Comparison of ENCODE assay signal across 11 mouse cellular contexts in the genomic region with DNA sequence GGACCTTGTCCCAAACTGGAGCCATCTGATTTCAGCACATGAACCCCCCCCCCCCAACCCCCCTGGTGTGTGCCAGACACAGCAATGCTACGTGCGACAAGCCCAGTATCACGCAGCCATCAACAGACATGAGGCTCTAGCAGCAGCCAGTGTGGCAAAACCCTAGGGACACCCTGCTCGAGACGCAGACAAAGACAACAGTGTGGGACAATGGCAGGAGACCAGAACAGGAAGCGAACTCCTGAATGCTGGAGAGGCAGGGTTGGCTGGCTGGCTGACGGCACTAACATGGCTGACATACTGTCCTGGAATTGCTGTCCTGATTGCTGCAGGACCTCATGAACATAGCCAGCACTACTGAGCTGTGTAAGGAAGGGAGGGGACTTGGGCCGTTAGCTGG. TPM values are rescaled to one million over a fixed set of nuclear protein-coding genes. Genes with fewer than 3 reads are reported as not detected.
DNase-seq lines count a peak whose midpoint lies in the region; ATAC-seq and TF ChIP-seq lines count a peak whose summit lies in the region.
"Had no signal": no experiment of that assay in that cellular context is flagged by ENCODE, and none has a peak within 500 bp of the region (broad histone marks: within the 10 kb centered on the region; RNA-seq: fewer than 3 reads in every experiment).

No protein-coding gene starts in this region.

- TF ChIP-seq CTCF in layer of hippocampus, adult 2 months (conservative IDR thresholded peaks at IDR 0.05) = no peak

- H3K27me3 ChIP-seq in embryonic facial prominence, embryonic 12.5 days = no peaks in the 10 kb centered on the region
- H3K27me3 ChIP-seq in embryonic facial prominence, embryonic 10.5 days (replicated peaks; ENCODE audit: low read depth, poor library complexity, severe bottlenecking) = no peaks in the 10 kb centered on the region
- no peaks in the 10 kb centered on the region for H3K27me3 ChIP-seq in limb, embryonic 12.5 days
- H3K27me3 ChIP-seq: limb, embryonic 15.5 days had no signal

- peaks cover 10% of the 10 kb centered on the region for H3K4me1 ChIP-seq in embryonic facial prominence, embryonic 12.5 days
- H3K4me1 ChIP-seq in embryonic facial prominence, embryonic 10.5 days = peaks cover 28% of the 10 kb centered on the region
- peaks cover 27% of the 10 kb centered on the region for H3K4me1 ChIP-seq in brown adipose tissue, adult 24 weeks (ENCODE audit: control insufficient read depth, insufficient read depth, insufficient read length, low read length)
- peaks cover 13% of the 10 kb centered on the region for H3K4me1 ChIP-seq in limb, embryonic 12.5 days (replicated peaks)

- H3K9ac ChIP-seq in embryonic facial prominence, embryonic 12.5 days = no peak overlapping the region
- 0 out of 2 replicates have a peak overlapping the region, but pooled peaks have one; percentile 5 for H3K9ac ChIP-seq in limb, embryonic 12.5 days (replicated peaks)
- H3K9ac ChIP-seq: limb, embryonic 15.5 days had no signal

- no peak for DNase-seq in embryonic facial prominence, embryonic 10.5 days (ENCODE audit: low spot score)
- no peak for DNase-seq in layer of hippocampus, adult 2 months (ENCODE audit: low spot score in 2 of 2)
- DNase-seq in layer of hippocampus, postnatal 36 days = no peak
- no peak for DNase-seq in right cerebral cortex, adult 18-20 months
- DNase-seq in thymus, postnatal 14 days = no peak
- DNase-seq: cerebellum, postnatal 36 days had no signal

- no peak overlapping the region for H3K4me2 ChIP-seq in embryonic facial prominence, embryonic 12.5 days (replicated peaks)
- H3K4me2 ChIP-seq in limb, embryonic 12.5 days = no peak overlapping the region
- H3K4me2 ChIP-seq: limb, embryonic 15.5 days had no signal

- peaks cover 42% of the 10 kb centered on the region for H3K36me3 ChIP-seq in embryonic facial prominence, embryonic 12.5 days
- H3K36me3 ChIP-seq in embryonic facial prominence, embryonic 10.5 days (replicated peaks) = peaks cover 51% of the 10 kb centered on the region
- peaks cover 51% of the 10 kb centered on the region for H3K36me3 ChIP-seq in limb, embryonic 12.5 days

- 81% methylated on average over 8 of the region's 8 CpGs for WGBS in embryonic facial prominence, embryonic 12.5 days
- 81% methylated on average over 8 of the region's 8 CpGs for WGBS in embryonic facial prominence, embryonic 10.5 days
- 88% methylated on average over 8 of the region's 8 CpGs for WGBS in limb, embryonic 12.5 days

- no peak for ATAC-seq in embryonic facial prominence, embryonic 12.5 days (ENCODE audit: insufficient number of reproducible peaks, insufficient read depth, low FRiP score, low TSS enrichment)
- ATAC-seq in limb, embryonic 12.5 days (ENCODE audit: insufficient number of reproducible peaks, insufficient read depth, low FRiP score, low TSS enrichment, low read depth) = no peak

- peak overlapping the region; percentile 36; the same call in 1 of the 2 replicates for H3K27ac ChIP-seq in embryonic facial prominence, embryonic 12.5 days
- no peak overlapping the region for H3K27ac ChIP-seq in embryonic facial prominence, embryonic 10.5 days (replicated peaks)
- H3K27ac ChIP-seq in layer of hippocampus, adult 2 months = peak overlapping the region; percentile 64; the same call in 1 of the 2 replicates
- H3K27ac ChIP-seq in brown adipose tissue, adult 24 weeks (replicated peaks; ENCODE audit: low read depth, low read length) = peak overlapping the region; percentile 63
- H3K27ac ChIP-seq in limb, embryonic 12.5 days = no peak overlapping the region
- H3K27ac ChIP-seq: forebrain, embryonic 10.5 days; limb, embryonic 15.5 days had no signal

- H3K9me3 ChIP-seq in embryonic facial prominence, embryonic 12.5 days = no peaks in the 10 kb centered on the region
- no peaks in the 10 kb centered on the region for H3K9me3 ChIP-seq in embryonic facial prominence, embryonic 10.5 days
- H3K9me3 ChIP-seq in limb, embryonic 12.5 days = no peaks in the 10 kb centered on the region
- H3K9me3 ChIP-seq: forebrain, embryonic 10.5 days; limb, embryonic 15.5 days had no signal

- H3K4me3 ChIP-seq in embryonic facial prominence, embryonic 12.5 days = no peak overlapping the region
- H3K4me3 ChIP-seq in embryonic facial prominence, embryonic 10.5 days = no peak overlapping the region
- no peak overlapping the region for H3K4me3 ChIP-seq in layer of hippocampus, adult 2 months
- H3K4me3 ChIP-seq in brown adipose tissue, adult 24 weeks (ENCODE audit: insufficient read depth, low read depth, low read length) = no peak overlapping the region
- H3K4me3 ChIP-seq in limb, embryonic 12.5 days (replicated peaks) = no peak overlapping the region
- H3K4me3 ChIP-seq: forebrain, embryonic 10.5 days; limb, embryonic 15.5 days had no signal

RNA-seq across cellular contexts. Expression of gene Polr2e, which starts 4.4 kb away (rescaled TPM):
- polyA plus RNA-seq in embryonic facial prominence, embryonic 12.5 days (2016; fragmentation: Nextera tagmentation; extraction: Ambion mirVana) = 227 and 245 TPM in 2 replicates
- polyA plus RNA-seq in embryonic facial prominence, embryonic 10.5 days (2016; fragmentation: Nextera tagmentation; extraction: Ambion mirVana) = 312 and 316 TPM in 2 replicates
- 10 to 100 TPM; 77.8 to 79.1 TPM for total RNA-seq in layer of hippocampus, adult 2 months (2021)
- 10 to 100 TPM; 74.8 to 86.0 TPM for total RNA-seq in layer of hippocampus, postnatal 36 days (2021)
- polyA plus RNA-seq in brown adipose tissue, adult 24 weeks (2012; ENCODE audit: insufficient read depth, insufficient read length, missing spikeins) = 78.3 and 85.8 TPM in 2 replicates
- 241 and 251 TPM in 2 replicates for polyA plus RNA-seq in limb, embryonic 12.5 days (2016; fragmentation: Nextera tagmentation; extraction: Ambion mirVana)

RNA-seq across cellular contexts. Expression of gene Gpx4, which starts 11.8 kb away (rescaled TPM):
- polyA plus RNA-seq in embryonic facial prominence, embryonic 12.5 days (2016; fragmentation: Nextera tagmentation; extraction: Ambion mirVana) = 475 and 505 TPM in 2 replicates
- 618 and 672 TPM in 2 replicates for polyA plus RNA-seq in embryonic facial prominence, embryonic 10.5 days (2016; fragmentation: Nextera tagmentation; extraction: Ambion mirVana)
- 100 to 1,000 TPM; 440 to 464 TPM for total RNA-seq in layer of hippocampus, adult 2 months (2021)
- total RNA-seq in layer of hippocampus, postnatal 36 days (2021) = 100 to 1,000 TPM; 445 to 446 TPM
- 2,282 and 3,621 TPM in 2 replicates for polyA plus RNA-seq in brown adipose tissue, adult 24 weeks (2012; ENCODE audit: insufficient read depth, insufficient read length, missing spikeins)
- polyA plus RNA-seq in limb, embryonic 12.5 days (2016; fragmentation: Nextera tagmentation; extraction: Ambion mirVana) = 463 and 494 TPM in 2 replicates

RNA-seq across cellular contexts. Expression of gene Arhgap45, which starts 18.7 kb away (rescaled TPM):
- 7.1 and 8.1 TPM in 2 replicates for polyA plus RNA-seq in embryonic facial prominence, embryonic 12.5 days (2016; fragmentation: Nextera tagmentation; extraction: Ambion mirVana)
- 11.2 and 11.3 TPM in 2 replicates for polyA plus RNA-seq in embryonic facial prominence, embryonic 10.5 days (2016; fragmentation: Nextera tagmentation; extraction: Ambion mirVana)
- total RNA-seq in layer of hippocampus, adult 2 months (2021) = 1 to 10 TPM; 3.7 to 4.4 TPM
- 1 to 10 TPM; 3.2 to 4.2 TPM for total RNA-seq in layer of hippocampus, postnatal 36 days (2021)
- 1.8 and 2.6 TPM in 2 replicates for polyA plus RNA-seq in brown adipose tissue, adult 24 weeks (2012; ENCODE audit: insufficient read depth, insufficient read length, missing spikeins)
- polyA plus RNA-seq in limb, embryonic 12.5 days (2016; fragmentation: Nextera tagmentation; extraction: Ambion mirVana) = 12.5 and 12.6 TPM in 2 replicates

RNA-seq across cellular contexts. Expression of gene Abca7, which starts 38.9 kb away (rescaled TPM):
- 2.6 and 3.9 TPM in 2 replicates for polyA plus RNA-seq in embryonic facial prominence, embryonic 12.5 days (2016; fragmentation: Nextera tagmentation; extraction: Ambion mirVana)
- 2.9 and 3.2 TPM in 2 replicates for polyA plus RNA-seq in embryonic facial prominence, embryonic 10.5 days (2016; fragmentation: Nextera tagmentation; extraction: Ambion mirVana)
- 10 to 100 TPM; 10.7 to 11.0 TPM for total RNA-seq in layer of hippocampus, adult 2 months (2021)
- 10 to 100 TPM; 10.9 to 11.0 TPM for total RNA-seq in layer of hippocampus, postnatal 36 days (2021)
- polyA plus RNA-seq in brown adipose tissue, adult 24 weeks (2012; ENCODE audit: insufficient read depth, insufficient read length, missing spikeins) = 5.1 and 5.4 TPM in 2 replicates
- 2.1 and 2.3 TPM in 2 replicates for polyA plus RNA-seq in limb, embryonic 12.5 days (2016; fragmentation: Nextera tagmentation; extraction: Ambion mirVana)

RNA-seq across cellular contexts. Expression of gene Cnn2, which starts 46.8 kb away (rescaled TPM):
- polyA plus RNA-seq in embryonic facial prominence, embryonic 12.5 days (2016; fragmentation: Nextera tagmentation; extraction: Ambion mirVana) = 311 and 313 TPM in 2 replicates
- polyA plus RNA-seq in embryonic facial prominence, embryonic 10.5 days (2016; fragmentation: Nextera tagmentation; extraction: Ambion mirVana) = 234 and 253 TPM in 2 replicates
- 1 to 10 TPM; 5.4 to 5.6 TPM for total RNA-seq in layer of hippocampus, adult 2 months (2021)
- total RNA-seq in layer of hippocampus, postnatal 36 days (2021) = 1 to 10 TPM; 5.5 to 6.6 TPM
- 6.4 and 10.3 TPM in 2 replicates for polyA plus RNA-seq in brown adipose tissue, adult 24 weeks (2012; ENCODE audit: insufficient read depth, insufficient read length, missing spikeins)
- polyA plus RNA-seq in limb, embryonic 12.5 days (2016; fragmentation: Nextera tagmentation; extraction: Ambion mirVana) = 216 and 240 TPM in 2 replicates

Comparison
In these comparisons a context has a peak if more than half of its experiments do, and no peak if none do; other contexts are left out.
1. H3K27ac ChIP-seq: peak in embryonic facial prominence, embryonic 12.5 days (single experiment), layer of hippocampus, adult 2 months (single experiment) and brown adipose tissue, adult 24 weeks (single experiment); none in embryonic facial prominence, embryonic 10.5 days (single experiment) and limb, embryonic 12.5 days (single experiment).